Mouse (Mus musculus) kidney, adult 2 months (tissue): ENCODE measurements around the gene Ccdc175. TPM values are rescaled to one million over a fixed set of nuclear protein-coding genes. Genes with fewer than 3 reads are reported as not detected.

Source experiments
- DNase-seq: peaks from one replicate; pipeline ENCODE4 v3.0.0; 2021
- H3K27ac ChIP-seq: fragments of 200-500 bp; 2 replicates; pipeline ENCODE4 v1.5.1; 2012; ENCODE audit warnings: low read depth, low read length, control low read depth, inconsistent platforms; ENCODE audit not compliant: insufficient read depth
- H3K27me3 ChIP-seq: fragments of 200-500 bp; replicated peaks from 2 replicates; pipeline ENCODE4 v1.6.1; 2012; ENCODE audit warnings: mild to moderate bottlenecking, moderate library complexity, low read length, inconsistent platforms; ENCODE audit not compliant: control insufficient read depth, insufficient read depth
- H3K36me3 ChIP-seq: fragments of 200-500 bp; 2 replicates; pipeline ENCODE4 v1.6.1; 2012; ENCODE audit warnings: mild to moderate bottlenecking, moderate library complexity, low read length, inconsistent platforms; ENCODE audit not compliant: control insufficient read depth, insufficient read depth
- H3K4me1 ChIP-seq: fragments of 200-500 bp; 2 replicates; pipeline ENCODE4 v1.6.1; 2011; ENCODE audit warnings: low read length; ENCODE audit not compliant: control insufficient read depth, insufficient read depth
- H3K4me3 ChIP-seq: fragments of 200-500 bp; 2 replicates; pipeline ENCODE4 v1.5.1; 2011; ENCODE audit warnings: mild to moderate bottlenecking, low read depth, low read length, control low read depth; ENCODE audit not compliant: insufficient read depth
- CTCF ChIP-seq: fragments of 200-500 bp; conservative IDR thresholded peaks from 2 replicates; pipeline ENCODE4 v1.5.1; 2011; ENCODE audit warnings: low read depth, mild to moderate bottlenecking, control low read depth, low read length, moderate library complexity, mixed read lengths; ENCODE audit not compliant: insufficient read depth, insufficient read length
- POLR2A ChIP-seq: fragments of 200-500 bp; IDR thresholded peaks from one replicate; pipeline ENCODE4 v1.6.1; 2011; ENCODE audit warnings: low read depth, low read length, control low read depth
- WGBS: fragments of 180-500 bp; shearing (Covaris S2); methylation state at CpG from one replicate; pipeline ENCODE4 v1.1.7; 2018; 5-methylcytosine and 5-hydroxymethylcytosine counted together
- polyA plus RNA-seq: library from polyadenylated mRNA; depleted of rRNA; stranded (reverse); fragments of >200 nt; gene quantifications from 2 replicates; pipeline ENCODE4 v1.2.3, GENCODE M21; 2012; rRNA removed

Ccdc175 gene
- polyA plus RNA-seq, 1 experiment: not detected

- no peaks in the 10 kb centered on the region for H3K36me3 ChIP-seq
- no peaks in the 10 kb centered on the region for H3K4me1 ChIP-seq
- WGBS: 83% methylated on average over 1 of the region's 1 CpGs
- no peak overlapping the region for H3K27ac ChIP-seq
- H3K27me3 ChIP-seq: no peaks in the 10 kb centered on the region; the same call in 1 of the 2 replicates
- no peak for DNase-seq
- TF ChIP-seq CTCF: no peak
- no peak for TF ChIP-seq POLR2A
- no peak overlapping the region for H3K4me3 ChIP-seq
Measured at GRCm38 (mm10) chr12:72057780-72058179, 127.0 kb downstream of the Ccdc175 start.

- H3K4me1 ChIP-seq: no peaks in the 10 kb centered on the region
- WGBS: 51% methylated on average over 6 of the region's 6 CpGs
- TF ChIP-seq CTCF (no peak), POLR2A (no peak)
Measured at GRCm38 (mm10) chr12:72053851-72054250, 131.0 kb downstream of the Ccdc175 start.

GRCm38 (mm10) chr12:72053303-72053702, 131.5 kb downstream of the Ccdc175 start:
- Histone ChIP-seq H3K27ac (no peak overlapping the region), H3K4me1 (no peaks in the 10 kb centered on the region), H3K4me3 (no peak overlapping the region), H3K27me3 (no peaks in the 10 kb centered on the region; the same call in 1 of the 2 replicates), H3K36me3 (no peaks in the 10 kb centered on the region)
- WGBS: 38% methylated on average over 6 of the region's 6 CpGs
- DNase-seq: peak; percentile 37
- TF ChIP-seq CTCF: 0 out of 2 replicates have a peak, but pooled peaks have one; percentile 26
- no peak for TF ChIP-seq POLR2A

More at GRCm38 (mm10) chr12:72053851-72054250, 131.0 kb downstream of the Ccdc175 start:
- Histone ChIP-seq H3K36me3 (no peaks in the 10 kb centered on the region), H3K4me3 (no peak overlapping the region), H3K27ac (no peak overlapping the region), H3K27me3 (no peaks in the 10 kb centered on the region; the same call in 1 of the 2 replicates)
- no peak for DNase-seq

- H3K27me3 ChIP-seq: no peaks in the 10 kb centered on the region; the same call in 1 of the 2 replicates
- no peak for DNase-seq
Measured at GRCm38 (mm10) chr12:72052571-72052970, 132.3 kb downstream of the Ccdc175 start.

More at GRCm38 (mm10) chr12:72052571-72052970, 132.3 kb downstream of the Ccdc175 start:
- 74% methylated on average over 6 of the region's 6 CpGs for WGBS
- H3K4me3 ChIP-seq: no peak overlapping the region
- no peaks in the 10 kb centered on the region for H3K36me3 ChIP-seq
- no peaks in the 10 kb centered on the region for H3K4me1 ChIP-seq
- no peak overlapping the region for H3K27ac ChIP-seq
- TF ChIP-seq CTCF: no peak
- no peak for TF ChIP-seq POLR2A

Other genes starting within 250 kb of the Ccdc175 start
- gene Gpr135, start 113.9 kb downstream of the Ccdc175 start, polyA plus RNA-seq: 3.0 and 5.5 TPM in 2 replicates
- 35.4 and 49.9 TPM in 2 replicates for gene L3hypdh, start 99.6 kb downstream of the Ccdc175 start, polyA plus RNA-seq
- gene Jkamp, start 99.4 kb downstream of the Ccdc175 start, polyA plus RNA-seq: 104 and 114 TPM in 2 replicates
- 3.0 and 5.6 TPM in 2 replicates for gene Rtn1, start 224.0 kb upstream of the Ccdc175 start, polyA plus RNA-seq